ENCODE assay signal across 17 mouse cellular contexts in the genomic region with DNA sequence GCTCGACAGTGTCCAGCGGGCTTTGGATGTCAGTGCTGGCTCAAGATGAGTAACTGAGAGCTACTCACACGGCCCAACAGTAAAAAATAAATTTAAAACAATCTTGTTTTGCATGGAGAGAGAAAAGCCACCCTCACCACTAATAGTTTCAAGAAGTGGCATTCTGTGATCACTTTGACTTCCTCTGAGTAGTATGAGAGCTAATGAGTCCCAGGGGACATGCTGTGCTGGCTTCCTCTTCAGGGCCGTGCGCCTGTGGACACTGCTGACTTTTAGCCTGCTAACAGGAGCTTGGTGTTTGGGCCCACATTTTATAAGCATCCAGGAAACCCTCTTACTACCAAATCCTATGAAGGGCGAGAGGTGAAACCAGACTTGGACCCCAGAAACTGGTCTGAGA. TPM values are rescaled to one million over a fixed set of nuclear protein-coding genes. Genes with fewer than 3 reads are reported as not detected.
A peak's percentile ranks its signal among the peaks of the same experiment; 100 is the strongest.
DNase-seq lines count a peak whose midpoint lies in the region; ATAC-seq and TF ChIP-seq lines count a peak whose summit lies in the region.
"Had no signal": no experiment of that assay in that cellular context is flagged by ENCODE, and none has a peak within 500 bp of the region (broad histone marks: within the 10 kb centered on the region; RNA-seq: fewer than 3 reads in every experiment).

No protein-coding gene starts in this region.

- H3K9me3 ChIP-seq in midbrain, embryonic 14.5 days (ENCODE audit: control insufficient read depth, low read length): no peaks in the 10 kb centered on the region
- H3K9me3 ChIP-seq in midbrain, embryonic 13.5 days: no peaks in the 10 kb centered on the region
- H3K9me3 ChIP-seq: heart, embryonic 12.5 days; lung, embryonic 15.5 days had no signal

- no peaks in the 10 kb centered on the region for H3K79me2 ChIP-seq in heart, adult 2 months (replicated peaks; ENCODE audit: control insufficient read depth, insufficient read depth, low read length)

- TF ChIP-seq EP300 in heart, adult 2 months (IDR thresholded peaks at IDR 0.05; ENCODE audit: insufficient read depth, low read depth, low read length): no peak

- TF ChIP-seq POLR2A in heart, adult 2 months (IDR thresholded peaks at IDR 0.05; ENCODE audit: insufficient read depth, low read depth, low read length): no peak
- no peak for TF ChIP-seq POLR2A in bone marrow macrophage, adult 2 months (IDR thresholded peaks at IDR 0.05; ENCODE audit: borderline replicate concordance, low read depth, low read length)

- no peak for ATAC-seq in midbrain, embryonic 14.5 days (ENCODE audit: low FRiP score, low TSS enrichment)
- no peak for ATAC-seq in midbrain, embryonic 13.5 days
- ATAC-seq: forebrain, postnatal 0 days; hindbrain, postnatal 0 days had no signal

- H3K27me3 ChIP-seq in heart, adult 2 months (ENCODE audit: control insufficient read depth, insufficient read depth, low read length): no peaks in the 10 kb centered on the region
- no peaks in the 10 kb centered on the region for H3K27me3 ChIP-seq in midbrain, embryonic 14.5 days (ENCODE audit: control insufficient read depth, insufficient read depth, low read length)
- no peaks in the 10 kb centered on the region for H3K27me3 ChIP-seq in midbrain, embryonic 13.5 days
- H3K27me3 ChIP-seq: heart, embryonic 12.5 days; lung, embryonic 15.5 days had no signal

- no peak overlapping the region for H3K27ac ChIP-seq in heart, adult 2 months
- H3K27ac ChIP-seq in midbrain, embryonic 14.5 days (replicated peaks; ENCODE audit: low read depth, low read length): no peak overlapping the region
- H3K27ac ChIP-seq in midbrain, embryonic 13.5 days: no peak overlapping the region
- H3K27ac ChIP-seq in bone marrow macrophage, adult 2 months (ENCODE audit: insufficient read depth, low read depth, low read length): peak overlapping the region; percentile 63
- H3K27ac ChIP-seq: hindbrain, postnatal 0 days; kidney, postnatal 0 days; lung, embryonic 15.5 days had no signal

- H3K9ac ChIP-seq in heart, adult 2 months (ENCODE audit: low read depth, low read length): no peak overlapping the region
- H3K9ac ChIP-seq in midbrain, embryonic 14.5 days (replicated peaks; ENCODE audit: low read length): no peak overlapping the region
- H3K9ac ChIP-seq in midbrain, embryonic 13.5 days (replicated peaks): no peak overlapping the region
- H3K9ac ChIP-seq: forebrain, postnatal 0 days; heart, embryonic 12.5 days; lung, embryonic 15.5 days had no signal

- no peak overlapping the region for H3K4me3 ChIP-seq in heart, adult 2 months
- no peak overlapping the region for H3K4me3 ChIP-seq in midbrain, embryonic 14.5 days (replicated peaks; ENCODE audit: low read depth, low read length)
- no peak overlapping the region for H3K4me3 ChIP-seq in midbrain, embryonic 13.5 days (replicated peaks)
- no peak overlapping the region for H3K4me3 ChIP-seq in bone marrow macrophage, adult 2 months (ENCODE audit: insufficient read depth, low read length)
- H3K4me3 ChIP-seq: heart, embryonic 12.5 days; lung, embryonic 15.5 days had no signal

- no peak for TF ChIP-seq CTCF in heart, adult 2 months (IDR thresholded peaks at IDR 0.05)
- no peak for TF ChIP-seq CTCF in bone marrow macrophage, adult 2 months (IDR thresholded peaks at IDR 0.05; ENCODE audit: low read depth, low read length)

- intact Hi-C loops in heart, adult 2 months (cut with DNase I): no loop called here
- intact Hi-C loops in left cerebral cortex, postnatal 10 days (cut with DNase I): no loop called here

- DNase-seq in heart, adult 11 months: peak; percentile 94
- no peak for DNase-seq in heart, adult 2 months
- DNase-seq in midbrain, embryonic 14.5 days: peak; percentile 31
- DNase-seq in right cerebral cortex, adult 18-20 months: no peak
- no peak for DNase-seq in left cerebral cortex, postnatal 10 days (ENCODE audit: extremely low spot score in 1 of 2, low spot score in 2 of 2)
- DNase-seq: cerebellum, adult 11 months; forebrain, postnatal 0 days; gastrocnemius, postnatal 14 days; heart, postnatal 36 days; layer of hippocampus, adult 9-11 months had no signal

- no peaks in the 10 kb centered on the region for H3K4me1 ChIP-seq in heart, adult 2 months (ENCODE audit: control insufficient read depth, insufficient read depth, low read length)
- no peaks in the 10 kb centered on the region for H3K4me1 ChIP-seq in midbrain, embryonic 14.5 days (ENCODE audit: control insufficient read depth, insufficient read depth, low read length)
- no peaks in the 10 kb centered on the region for H3K4me1 ChIP-seq in midbrain, embryonic 13.5 days (replicated peaks)
- H3K4me1 ChIP-seq in bone marrow macrophage, adult 2 months (ENCODE audit: control insufficient read depth, insufficient read depth, low read length): peaks cover 70% of the 10 kb centered on the region
- H3K4me1 ChIP-seq: heart, embryonic 12.5 days; lung, embryonic 15.5 days had no signal

- H3K36me3 ChIP-seq in heart, adult 2 months (ENCODE audit: control insufficient read depth, insufficient read depth, low read length): no peaks in the 10 kb centered on the region
- H3K36me3 ChIP-seq in midbrain, embryonic 14.5 days (ENCODE audit: control insufficient read depth, insufficient read depth, low read length): no peaks in the 10 kb centered on the region
- H3K36me3 ChIP-seq in midbrain, embryonic 13.5 days: no peaks in the 10 kb centered on the region
- H3K36me3 ChIP-seq: heart, embryonic 12.5 days; lung, embryonic 15.5 days had no signal

- 63% methylated on average over 6 of the region's 6 CpGs for WGBS in heart, adult 2 months
- WGBS in midbrain, embryonic 14.5 days: 81% methylated on average over 6 of the region's 6 CpGs
- WGBS in midbrain, embryonic 13.5 days: 79% methylated on average over 6 of the region's 6 CpGs

- H3K4me2 ChIP-seq in midbrain, embryonic 14.5 days (ENCODE audit: low read length): no peak overlapping the region
- H3K4me2 ChIP-seq in midbrain, embryonic 13.5 days (replicated peaks): no peak overlapping the region
- H3K4me2 ChIP-seq: heart, embryonic 12.5 days; liver, embryonic 11.5 days; lung, embryonic 15.5 days had no signal

RNA-seq across cellular contexts. Expression of a gene that starts 21.8 kb away (rescaled TPM):
- total RNA-seq in heart, adult 2 months (2021): 1 to 10 TPM; 1.3 to 1.6 TPM
- polyA plus RNA-seq in heart, adult 2 months (2012; rRNA removed): 3.0 and 3.3 TPM in 2 replicates
- 1.3 and 1.4 TPM in 2 replicates for polyA plus RNA-seq in midbrain, embryonic 14.5 days (2014; fragmentation: Nextera tagmentation; extraction: Ambion mirVana)
- 0.44 and 0.48 TPM in 2 replicates for polyA plus RNA-seq in midbrain, embryonic 13.5 days (2015; fragmentation: Nextera tagmentation; extraction: Ambion mirVana)
- 39.5 and 39.6 TPM in 2 replicates for polyA plus RNA-seq in bone marrow macrophage, adult 2 months (2012; ENCODE audit: insufficient read depth, insufficient read length, missing spikeins)
- total RNA-seq in left cerebral cortex, postnatal 10 days (2021): 1 to 10 TPM; 6.5 to 9.7 TPM

RNA-seq across cellular contexts. Expression of a gene that starts 50.4 kb away (rescaled TPM):
- 1 to 10 TPM; 2.6 to 3.7 TPM for total RNA-seq in heart, adult 2 months (2021)
- 2.3 and 2.9 TPM in 2 replicates for polyA plus RNA-seq in heart, adult 2 months (2012; rRNA removed)
- 0.05 and 0.24 TPM in 2 replicates for polyA plus RNA-seq in midbrain, embryonic 14.5 days (2014; fragmentation: Nextera tagmentation; extraction: Ambion mirVana)
- polyA plus RNA-seq in midbrain, embryonic 13.5 days (2015; fragmentation: Nextera tagmentation; extraction: Ambion mirVana): 0.05 and 0.09 TPM in 2 replicates
- 39.7 and 40.3 TPM in 2 replicates for polyA plus RNA-seq in bone marrow macrophage, adult 2 months (2012; ENCODE audit: insufficient read depth, insufficient read length, missing spikeins)
- total RNA-seq in left cerebral cortex, postnatal 10 days (2021): 1 to 10 TPM; 2.0 to 2.8 TPM

Comparison
In these comparisons a context has a peak if more than half of its experiments do, and no peak if none do; other contexts are left out.
1. DNase-seq: peak in heart, adult 11 months (single experiment) and midbrain, embryonic 14.5 days (single experiment); none in heart, adult 2 months (0 of 2), right cerebral cortex, adult 18-20 months (single experiment) and left cerebral cortex, postnatal 10 days (0 of 2).
2. RNA of a gene that starts 50.4 kb away (polyA plus RNA-seq): 39.7 to 40.3 TPM in bone marrow macrophage, adult 2 months; 2.3 to 2.9 TPM in heart, adult 2 months, 0.05 to 0.24 TPM in midbrain, embryonic 14.5 days and 0.05 to 0.09 TPM in midbrain, embryonic 13.5 days; every median in the first group is over 10 times any median in the second.